17 mouse cellular contexts compared by ENCODE assay signal in the genomic region with DNA sequence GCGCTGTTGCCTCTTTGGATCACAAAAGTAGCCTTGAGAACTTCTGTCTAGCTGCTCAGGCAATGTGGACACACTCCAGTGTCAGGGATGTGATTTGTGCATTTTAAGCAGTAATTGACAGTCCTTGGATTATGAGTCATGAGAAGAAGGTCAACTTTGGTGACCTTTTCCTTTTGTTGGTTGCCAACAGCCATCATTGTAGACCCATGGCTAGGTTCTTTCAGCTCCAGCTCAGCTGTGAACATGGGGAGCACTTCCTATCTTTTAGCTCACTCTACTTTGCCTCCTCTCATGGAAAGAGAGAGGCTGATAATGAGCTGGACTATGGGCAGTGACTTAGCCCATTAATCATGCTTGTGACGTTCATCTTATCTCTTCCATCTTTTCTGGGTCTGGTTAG.
DNase-seq lines count a peak whose midpoint lies in the region; ATAC-seq lines count a peak whose summit lies in the region.
"Had no signal": no experiment of that assay in that cellular context is flagged by ENCODE, and none has a peak within 500 bp of the region (broad histone marks: within the 10 kb centered on the region; RNA-seq: fewer than 3 reads in every experiment).

No protein-coding gene starts in this region.

- 0 out of 2 replicates have a peak, but pooled peaks have one; percentile 4 for ATAC-seq in common myeloid progenitor, adult 5-6 weeks (replicated peaks; ENCODE audit: low read depth, poor library complexity, severe bottlenecking)
- ATAC-seq: forebrain, embryonic 13.5 days; intestine, embryonic 16.5 days had no signal

- DNase-seq in adrenal gland, postnatal 36 days, result peak; percentile 4 to 8
- no peak for DNase-seq in adrenal gland, adult 8-10 months
- peak; percentile 78 for DNase-seq in Muller cell, postnatal 12 days (ENCODE audit: inconsistent ontology term)
- DNase-seq in thymus, postnatal 0 days (ENCODE audit: low spot score), result no peak
- DNase-seq in lung, postnatal 4 days, result no peak
- no peak for DNase-seq in right cerebral cortex, postnatal 10 days (ENCODE audit: low spot score in 2 of 2)
- DNase-seq: cerebellum, adult 11 months; cerebellum, adult 8-10 months; cerebellum, postnatal 14 days; gastrocnemius, adult 2 months; gastrocnemius, postnatal 25 days; heart, adult 11 months; heart, postnatal 36 days; kidney, adult 8-10 months had no signal

Comparison
In these comparisons a context has a peak if more than half of its experiments do, and no peak if none do; other contexts are left out.
1. DNase-seq: peak in adrenal gland, postnatal 36 days (2 of 2) and Muller cell, postnatal 12 days (single experiment); none in adrenal gland, adult 8-10 months (single experiment), thymus, postnatal 0 days (single experiment), lung, postnatal 4 days (0 of 2) and right cerebral cortex, postnatal 10 days (0 of 2).